Mouse (Mus musculus) liver, embryonic 15.5 days (tissue): Measurements from ENCODE around the gene Usp12. TPM values are rescaled to one million over a fixed set of nuclear protein-coding genes. Genes with fewer than 3 reads are reported as not detected.

Experiments used
- ATAC-seq: fragments of 200-750 bp; cut with Nextera tagmentation; 2 replicates; pipeline ENCODE4 v1.8.0; 2017; ENCODE audit warnings: moderate number of reproducible peaks, mild to moderate bottlenecking, moderate library complexity; ENCODE audit not compliant: insufficient read depth
- H3K27ac ChIP-seq: fragments of 300-500 bp; sonication (generic); replicated peaks from 2 replicates; pipeline ENCODE4 v1.5.1; 2015; ENCODE audit warnings: mild to moderate bottlenecking, inconsistent platforms
- H3K27me3 ChIP-seq: fragments of 300-500 bp; sonication (generic); 2 replicates; pipeline ENCODE4 v1.6.1; 2015; ENCODE audit warnings: mild to moderate bottlenecking, inconsistent platforms
- H3K36me3 ChIP-seq: fragments of 300-500 bp; sonication (generic); replicated peaks from 2 replicates; pipeline ENCODE4 v1.6.1; 2015; ENCODE audit warnings: moderate library complexity, mild to moderate bottlenecking, inconsistent platforms
- H3K4me1 ChIP-seq: fragments of 300-500 bp; sonication (generic); replicated peaks from 2 replicates; pipeline ENCODE4 v1.6.1; 2015; ENCODE audit warnings: inconsistent platforms
- H3K4me2 ChIP-seq: fragments of 300-500 bp; sonication (generic); 2 replicates; pipeline ENCODE4 v1.6.1; 2015; ENCODE audit warnings: moderate library complexity, mild to moderate bottlenecking, inconsistent platforms
- H3K4me3 ChIP-seq: fragments of 300-500 bp; sonication (generic); replicated peaks from 2 replicates; pipeline ENCODE4 v1.5.1; 2015; ENCODE audit warnings: mild to moderate bottlenecking, inconsistent platforms
- H3K9ac ChIP-seq: fragments of 300-500 bp; sonication (generic); 2 replicates; pipeline ENCODE4 v1.6.1; 2015; ENCODE audit warnings: moderate library complexity, mild to moderate bottlenecking, inconsistent platforms
- H3K9me3 ChIP-seq: fragments of 300-500 bp; sonication (generic); replicated peaks from 2 replicates; pipeline ENCODE4 v1.6.1; 2016; ENCODE audit warnings: inconsistent platforms
- WGBS: fragments of 180-500 bp; shearing (Covaris S2); methylation state at CpG from one replicate; pipeline ENCODE4 v1.1.7; 2015; ENCODE audit warnings: mixed read lengths; ENCODE audit not compliant: insufficient replicate concordance; 5-methylcytosine and 5-hydroxymethylcytosine counted together
- polyA plus RNA-seq: library from polyadenylated mRNA; unstranded; fragments of >200 nt; fragmentation: Nextera tagmentation; extraction: Ambion mirVana; gene quantifications from 2 replicates; pipeline ENCODE4 v1.2.1, GENCODE M21; 2015

Gene Usp12
- polyA plus RNA-seq, 1 experiment from 2014 or later, result 7.5 TPM

DNA sequence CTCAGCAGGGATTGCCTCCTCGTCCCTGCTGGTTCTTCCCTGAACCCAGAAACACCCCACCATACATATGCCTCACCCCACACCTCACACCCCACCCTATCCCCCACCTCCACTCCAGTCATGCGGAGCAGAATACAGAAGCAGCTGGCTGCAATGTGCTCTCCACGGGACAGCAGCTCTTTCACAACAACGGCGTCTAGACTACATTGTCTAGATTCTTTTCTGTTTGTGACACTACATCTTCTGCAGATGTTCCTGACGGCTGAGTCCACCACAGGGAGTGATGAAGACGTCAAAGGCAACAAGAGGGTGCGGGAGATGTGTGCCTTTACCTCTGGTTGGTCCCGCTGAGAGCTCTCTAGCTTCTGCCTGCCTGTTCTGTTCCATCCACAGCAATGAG, 3.2 kb upstream of the Usp12 start:
- Histone ChIP-seq H3K9ac (no peak overlapping the region), H3K27me3 (no peaks in the 10 kb centered on the region), H3K4me3 (no peak overlapping the region), H3K9me3 (no peaks in the 10 kb centered on the region), H3K36me3 (no peaks in the 10 kb centered on the region), H3K4me2 (no peak overlapping the region), H3K4me1 (peaks cover 36% of the 10 kb centered on the region), H3K27ac (no peak overlapping the region)
- 39% methylated on average over 9 of the region's 9 CpGs for WGBS
- no peak for ATAC-seq

DNA sequence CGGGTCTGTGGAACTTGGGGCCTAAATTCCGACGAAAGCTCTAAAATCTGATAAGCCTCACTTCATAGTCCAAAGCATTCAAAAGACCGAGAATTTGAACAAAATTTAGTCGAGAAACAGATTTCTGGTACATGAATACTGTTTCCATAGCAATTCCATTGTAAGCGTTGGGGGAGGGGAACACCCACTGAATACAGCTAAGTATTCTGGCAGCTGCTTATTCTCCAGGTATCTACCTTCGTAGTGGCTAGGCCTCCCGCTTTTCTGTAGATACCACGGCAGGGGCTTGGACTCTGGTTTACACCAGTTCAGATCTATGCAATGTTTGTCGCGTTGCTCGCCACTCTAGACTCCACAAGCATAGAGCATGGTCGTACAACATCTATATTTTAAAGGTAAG, 922 bp upstream of the Usp12 start:
- ATAC-seq, result no peak
- no peak overlapping the region for H3K4me3 ChIP-seq
- no peak overlapping the region for H3K4me2 ChIP-seq
- no peaks in the 10 kb centered on the region for H3K9me3 ChIP-seq
- no peaks in the 10 kb centered on the region for H3K36me3 ChIP-seq
- no peak overlapping the region for H3K27ac ChIP-seq
- no peaks in the 10 kb centered on the region for H3K27me3 ChIP-seq
- peaks cover 57% of the 10 kb centered on the region for H3K4me1 ChIP-seq
- no peak overlapping the region for H3K9ac ChIP-seq
- WGBS, result 74% methylated on average over 13 of the region's 13 CpGs

DNA sequence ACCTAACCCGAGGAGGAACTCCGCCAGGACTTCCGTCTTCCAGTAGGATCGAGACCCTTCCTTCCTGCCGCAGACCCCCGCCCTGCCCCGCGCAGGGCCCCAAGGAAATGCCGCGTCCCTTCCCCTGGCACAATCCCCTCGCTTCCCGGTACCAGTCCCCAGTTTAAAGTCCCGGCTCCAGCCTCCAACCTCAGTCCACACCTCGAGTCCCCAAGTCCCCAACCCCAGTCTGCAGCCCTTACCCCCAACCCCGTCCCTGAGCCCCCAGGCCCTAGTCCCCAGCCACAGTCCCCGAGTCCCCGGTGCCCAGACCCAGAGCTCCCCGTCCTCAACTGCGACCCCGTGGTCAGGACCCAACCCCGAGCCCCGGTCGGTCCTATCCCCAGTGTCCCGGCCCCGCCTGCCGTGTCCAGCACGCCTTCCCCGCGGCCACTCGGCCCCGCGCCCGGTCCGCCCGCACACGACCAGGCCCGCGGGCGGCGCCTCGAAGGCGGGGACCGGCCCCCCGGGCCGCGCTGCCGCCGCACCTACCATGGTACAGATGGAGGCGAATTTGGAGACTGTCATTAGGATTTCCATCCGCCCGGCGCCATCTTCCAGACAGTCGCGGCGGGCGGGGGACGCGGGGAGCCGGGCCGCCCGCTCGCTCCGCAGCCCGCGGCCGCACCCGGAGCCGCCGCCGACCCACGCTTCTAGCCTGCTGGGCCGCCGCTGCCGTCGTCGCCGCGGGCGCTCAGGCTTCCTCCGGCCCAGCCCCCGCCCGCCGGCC, 538 bp downstream of the Usp12 start:
- Histone ChIP-seq H3K9me3 (no peaks in the 10 kb centered on the region), H3K9ac (peak overlapping the region; percentile 90), H3K27ac (peak overlapping the region; percentile 92), H3K4me3 (peak overlapping the region; percentile 90), H3K4me2 (peak overlapping the region; percentile 95), H3K27me3 (no peaks in the 10 kb centered on the region), H3K36me3 (no peaks in the 10 kb centered on the region), H3K4me1 (peaks cover 69% of the 10 kb centered on the region)
- under 1% methylated on average over 83 of the region's 83 CpGs for WGBS
- peak; percentile 59 for ATAC-seq

DNA sequence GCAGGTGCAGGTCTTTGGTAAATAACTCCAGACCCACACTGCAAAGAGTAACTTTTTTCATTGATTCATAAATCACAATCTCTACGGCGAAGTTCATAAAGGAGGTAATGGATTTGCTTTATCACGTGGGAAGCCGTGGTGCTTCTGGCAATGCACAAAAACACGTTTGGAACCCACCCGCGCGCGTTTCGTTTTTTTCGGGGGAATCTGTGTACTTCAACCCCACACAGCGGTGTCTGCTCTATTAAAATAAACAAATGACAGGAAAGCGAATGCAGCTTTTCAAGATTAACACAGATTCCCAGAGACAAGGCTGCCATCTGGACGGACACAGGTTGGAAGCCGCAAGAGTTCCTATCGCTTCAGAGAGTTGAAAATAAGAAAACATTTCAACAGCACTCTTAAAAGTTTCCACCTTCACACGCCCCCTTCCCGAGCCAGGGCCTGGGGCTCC, 1.1 kb downstream of the Usp12 start:
- H3K27me3 ChIP-seq, result no peaks in the 10 kb centered on the region
- H3K9ac ChIP-seq, result peak overlapping the region; percentile 90
- WGBS, result 3% methylated on average over 18 of the region's 18 CpGs
- H3K4me2 ChIP-seq, result peak overlapping the region; percentile 95
- H3K27ac ChIP-seq, result peak overlapping the region; percentile 92
- peaks cover 71% of the 10 kb centered on the region for H3K4me1 ChIP-seq
- H3K36me3 ChIP-seq, result no peaks in the 10 kb centered on the region
- peak overlapping the region; percentile 90 for H3K4me3 ChIP-seq
- no peak for ATAC-seq
- H3K9me3 ChIP-seq, result no peaks in the 10 kb centered on the region

DNA sequence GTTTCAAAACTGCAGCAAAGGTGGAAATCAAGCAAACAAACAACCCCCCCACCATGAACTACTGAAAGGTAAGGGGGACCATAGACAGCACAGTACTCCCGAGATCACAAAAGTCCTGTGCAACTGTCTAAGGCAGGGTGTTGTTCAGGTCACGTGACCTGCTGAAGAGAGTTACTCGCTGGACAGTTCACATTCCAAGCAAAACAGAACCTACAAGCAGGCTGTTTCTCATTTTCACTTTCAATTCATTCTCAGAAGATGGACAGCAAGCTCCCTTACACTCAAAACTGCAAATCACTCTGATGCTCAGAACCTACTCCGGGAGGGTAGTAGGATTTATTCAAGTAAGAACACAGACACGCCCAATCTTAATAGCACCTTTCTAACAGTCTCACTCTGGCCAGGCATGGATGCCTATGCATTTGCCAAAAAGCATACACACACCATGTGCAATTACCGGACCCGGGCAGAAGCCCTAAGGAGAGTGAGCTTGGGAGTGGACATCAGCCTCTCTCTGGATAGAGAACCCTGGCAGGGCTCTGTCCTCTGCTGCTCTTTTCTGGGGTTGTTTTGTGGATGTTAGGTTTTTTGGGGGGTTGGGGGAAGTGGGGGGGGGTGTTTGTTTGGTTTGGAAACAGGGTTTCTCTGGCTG, 2.5 kb downstream of the Usp12 start:
- Histone ChIP-seq H3K4me3 (0 out of 2 replicates have a peak overlapping the region, but pooled peaks have one; percentile 90), H3K27ac (no peak overlapping the region; the same call in 1 of the 2 replicates), H3K4me1 (peaks cover 76% of the 10 kb centered on the region), H3K9ac (0 out of 2 replicates have a peak overlapping the region, but pooled peaks have one; percentile 9), H3K4me2 (peak overlapping the region; percentile 95), H3K9me3 (no peaks in the 10 kb centered on the region), H3K27me3 (no peaks in the 10 kb centered on the region), H3K36me3 (no peaks in the 10 kb centered on the region)
- ATAC-seq, result no peak
- 63% methylated on average over 7 of the region's 7 CpGs for WGBS

DNA sequence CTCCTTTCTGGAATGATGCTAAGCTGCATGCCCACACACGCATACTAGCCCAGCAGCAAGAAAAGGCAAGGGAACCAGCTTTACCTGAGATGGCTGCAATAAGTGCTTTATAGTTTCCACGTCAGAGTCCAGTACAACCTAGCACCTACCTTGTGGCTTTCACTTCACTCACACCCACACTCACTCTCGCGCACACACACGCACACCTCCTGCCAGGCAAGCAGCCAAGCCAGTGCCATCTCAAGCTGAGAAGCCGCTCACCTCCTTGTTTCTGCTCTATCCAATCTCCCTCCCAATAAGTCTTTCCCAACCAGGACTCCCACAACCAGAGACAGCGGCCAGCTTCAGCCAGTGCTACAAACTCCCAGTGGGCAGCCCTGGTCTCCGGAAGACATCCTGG, 3.9 kb downstream of the Usp12 start:
- no peak for ATAC-seq
- H3K27me3 ChIP-seq, result no peaks in the 10 kb centered on the region
- H3K9me3 ChIP-seq, result no peaks in the 10 kb centered on the region
- no peak overlapping the region for H3K9ac ChIP-seq
- H3K4me1 ChIP-seq, result peaks cover 71% of the 10 kb centered on the region
- no peaks in the 10 kb centered on the region for H3K36me3 ChIP-seq
- H3K27ac ChIP-seq, result no peak overlapping the region
- no peak overlapping the region for H3K4me3 ChIP-seq
- H3K4me2 ChIP-seq, result peak overlapping the region; percentile 15; the same call in 1 of the 2 replicates
- WGBS, result 81% methylated on average over 8 of the region's 8 CpGs

DNA sequence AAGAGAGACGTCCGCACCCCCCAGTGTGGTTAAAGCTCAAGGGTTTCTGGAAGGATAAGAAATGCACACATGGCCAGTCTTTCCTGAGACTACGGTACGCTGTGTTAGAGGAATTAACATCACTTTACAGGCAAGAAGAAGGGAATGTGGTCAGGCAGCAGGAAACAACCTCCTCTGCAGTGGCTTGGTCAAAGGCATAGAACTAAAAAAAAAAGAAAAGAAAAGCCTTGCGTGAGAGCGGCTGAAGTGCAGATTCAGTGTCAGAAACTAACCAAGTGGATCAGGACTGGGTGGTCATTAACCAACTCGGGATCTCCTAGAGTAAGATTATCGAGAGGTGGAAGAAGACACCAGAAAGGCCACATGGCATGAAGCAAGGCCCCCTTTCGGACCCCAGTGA, 5.4 kb downstream of the Usp12 start:
- H3K4me1 ChIP-seq, result peaks cover 60% of the 10 kb centered on the region
- no peak overlapping the region for H3K9ac ChIP-seq
- no peaks in the 10 kb centered on the region for H3K27me3 ChIP-seq
- H3K27ac ChIP-seq, result no peak overlapping the region
- WGBS, result 32% methylated on average over 9 of the region's 9 CpGs
- H3K36me3 ChIP-seq, result no peaks in the 10 kb centered on the region
- H3K4me2 ChIP-seq, result no peak overlapping the region
- ATAC-seq, result no peak
- no peak overlapping the region for H3K4me3 ChIP-seq
- no peaks in the 10 kb centered on the region for H3K9me3 ChIP-seq

DNA sequence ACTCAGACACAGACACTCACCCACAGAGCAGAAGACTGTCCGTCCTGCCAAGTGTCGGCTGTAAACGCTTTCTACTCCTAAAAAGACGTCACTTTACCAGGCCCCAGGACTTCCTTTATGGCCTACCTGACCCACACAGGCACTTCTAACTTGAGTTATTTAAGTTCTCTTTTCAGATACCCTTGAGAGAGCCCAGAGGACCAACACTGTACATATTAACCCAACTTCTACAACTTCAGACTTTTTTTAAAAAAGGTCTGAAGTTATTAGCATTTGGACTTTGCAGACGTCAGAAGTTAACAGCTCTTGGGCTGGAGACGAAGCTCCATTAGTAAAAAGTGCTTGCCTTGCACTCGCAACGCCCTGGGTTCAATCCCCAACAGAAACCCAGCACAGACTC, 8.7 kb downstream of the Usp12 start:
- Histone ChIP-seq H3K36me3 (0 out of 2 replicates have a peak, but pooled peaks cover 4% of the 10 kb centered on the region), H3K9ac (no peak overlapping the region), H3K4me3 (no peak overlapping the region), H3K27me3 (no peaks in the 10 kb centered on the region), H3K9me3 (no peaks in the 10 kb centered on the region), H3K4me1 (peaks cover 46% of the 10 kb centered on the region), H3K27ac (no peak overlapping the region), H3K4me2 (no peak overlapping the region)
- WGBS, result 67% methylated on average over 8 of the region's 8 CpGs
- ATAC-seq, result no peak

DNA sequence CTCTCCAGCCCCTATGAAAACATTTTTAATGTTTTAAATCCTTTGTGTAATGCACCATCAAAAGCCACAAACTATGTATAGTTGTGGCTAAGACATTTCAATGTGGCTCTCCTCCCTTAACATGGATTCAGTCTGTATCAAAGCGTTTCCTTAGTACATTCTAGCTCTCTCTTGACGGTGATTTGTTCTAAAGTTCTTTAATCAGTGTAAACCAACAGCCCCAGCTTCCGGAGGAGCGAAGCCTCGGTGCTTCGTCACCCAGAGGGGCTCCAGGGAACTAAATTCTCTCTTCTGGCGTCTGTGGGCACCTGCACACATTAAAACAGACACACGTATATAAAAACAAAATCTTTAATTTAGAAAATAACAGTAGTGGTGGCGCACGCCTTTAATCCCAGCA, 10.9 kb downstream of the Usp12 start:
- no peaks in the 10 kb centered on the region for H3K9me3 ChIP-seq
- no peak for ATAC-seq
- H3K4me3 ChIP-seq, result no peak overlapping the region
- no peak overlapping the region for H3K9ac ChIP-seq
- no peaks in the 10 kb centered on the region for H3K27me3 ChIP-seq
- peaks cover 45% of the 10 kb centered on the region for H3K4me1 ChIP-seq
- H3K27ac ChIP-seq, result no peak overlapping the region
- WGBS, result 74% methylated on average over 10 of the region's 10 CpGs
- H3K36me3 ChIP-seq, result 0 out of 2 replicates have a peak, but pooled peaks cover 4% of the 10 kb centered on the region
- no peak overlapping the region for H3K4me2 ChIP-seq

DNA sequence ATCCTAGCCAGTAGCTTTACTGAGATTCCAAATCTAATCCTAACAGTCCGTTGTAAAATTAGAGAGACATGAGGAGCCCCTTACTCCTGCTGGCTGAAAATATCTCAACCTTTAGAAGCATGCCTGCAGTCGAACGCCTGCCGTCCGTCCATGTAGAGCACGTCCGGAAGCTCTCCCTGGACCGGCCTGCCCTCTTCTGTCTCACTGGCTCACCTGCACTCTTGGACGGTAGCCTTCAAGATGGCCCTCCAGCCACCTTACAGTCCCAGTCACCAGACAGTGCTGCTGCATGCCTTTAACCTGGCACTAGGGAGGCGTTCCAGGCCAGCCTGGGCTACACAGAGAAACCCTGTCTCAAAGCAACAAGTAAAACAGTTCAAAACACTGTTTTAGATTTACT, 11.5 kb downstream of the Usp12 start:
- Histone ChIP-seq H3K27ac (no peak overlapping the region), H3K4me3 (no peak overlapping the region), H3K9ac (no peak overlapping the region), H3K4me2 (no peak overlapping the region), H3K36me3 (0 out of 2 replicates have a peak, but pooled peaks cover 4% of the 10 kb centered on the region), H3K27me3 (no peaks in the 10 kb centered on the region), H3K4me1 (peaks cover 43% of the 10 kb centered on the region), H3K9me3 (no peaks in the 10 kb centered on the region)
- WGBS, result 84% methylated on average over 10 of the region's 10 CpGs
- ATAC-seq, result no peak

DNA sequence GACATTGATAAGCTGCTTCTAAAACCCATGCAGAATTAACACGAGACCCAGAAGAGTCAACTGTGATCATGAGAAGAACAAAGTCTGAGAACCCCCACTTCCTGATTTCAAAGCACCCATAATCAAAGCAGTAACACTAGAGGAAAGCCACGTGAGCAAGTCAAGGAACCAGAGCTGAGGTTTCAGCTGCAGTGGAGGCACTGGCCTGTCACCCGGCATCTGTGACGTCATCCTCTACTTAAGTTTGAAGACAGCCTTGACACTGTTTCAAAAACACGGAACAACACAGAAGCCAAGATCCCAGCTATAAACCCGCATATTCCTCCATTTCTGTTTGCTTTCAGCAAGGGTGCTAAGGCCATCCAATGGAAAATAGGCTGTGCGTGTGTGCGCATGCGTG, 13.1 kb downstream of the Usp12 start:
- Histone ChIP-seq H3K27me3 (no peaks in the 10 kb centered on the region), H3K4me2 (no peak overlapping the region), H3K4me1 (peaks cover 52% of the 10 kb centered on the region), H3K27ac (no peak overlapping the region), H3K4me3 (no peak overlapping the region), H3K9ac (no peak overlapping the region), H3K36me3 (0 out of 2 replicates have a peak, but pooled peaks cover 4% of the 10 kb centered on the region), H3K9me3 (no peaks in the 10 kb centered on the region)
- WGBS, result 54% methylated on average over 9 of the region's 9 CpGs
- no peak for ATAC-seq
